In genomic region chr3:101570246-101570645, GRCm38 (mm10) we compare ENCODE assay signal across 14 mouse cellular contexts.
"Had no signal": no experiment of that assay in that cellular context is flagged by ENCODE, and none has a peak within 500 bp of the region (broad histone marks: within the 10 kb centered on the region; RNA-seq: fewer than 3 reads in every experiment).

No protein-coding gene starts in this region.

- H3K9me3 ChIP-seq: liver, embryonic 13.5 days; midbrain, embryonic 13.5 days; neural tube, embryonic 13.5 days; stomach, embryonic 15.5 days had no signal

- DNase-seq: kidney, adult 9 months; layer of hippocampus, postnatal 36 days; liver, embryonic 13.5 days; lung, adult 2 months; right cerebral cortex, postnatal 25 days; spleen, adult 18-20 months had no signal

- H3K4me1 ChIP-seq: stomach, embryonic 15.5 days had no signal

- H3K9ac ChIP-seq: liver, embryonic 13.5 days; midbrain, embryonic 13.5 days; neural tube, embryonic 13.5 days; stomach, embryonic 15.5 days had no signal

- H3K27ac ChIP-seq: left cerebral cortex, adult 2 months; liver, embryonic 13.5 days; neural tube, embryonic 13.5 days; stomach, embryonic 15.5 days had no signal

- H3K4me3 ChIP-seq: left cerebral cortex, adult 2 months; liver, embryonic 13.5 days; megakaryocyte, embryonic 14.5 days; midbrain, embryonic 10.5 days; midbrain, embryonic 13.5 days; myocyte; neural tube, embryonic 13.5 days; stomach, embryonic 15.5 days had no signal

- ATAC-seq: midbrain, embryonic 16.5 days had no signal

- H3K4me2 ChIP-seq: liver, embryonic 13.5 days; midbrain, embryonic 13.5 days; neural tube, embryonic 13.5 days; stomach, embryonic 15.5 days had no signal

- H3K27me3 ChIP-seq: liver, embryonic 13.5 days; neural tube, embryonic 13.5 days; stomach, embryonic 15.5 days had no signal
